Mouse (Mus musculus) neural tube, embryonic 11.5 days (tissue): ENCODE data around the gene Pafah1b1. TPM values are rescaled to one million over a fixed set of nuclear protein-coding genes. Genes with fewer than 3 reads are reported as not detected.
A peak's percentile ranks its signal among the peaks of the same experiment; 100 is the strongest.

Experiments
- ATAC-seq: fragments of 200-750 bp; cut with Nextera tagmentation; 2 replicates; pipeline ENCODE4 v1.8.0; 2017; ENCODE audit warnings: moderate number of reproducible peaks, mild to moderate bottlenecking, moderate TSS enrichment, moderate library complexity; ENCODE audit not compliant: insufficient read depth, low FRiP score, low TSS enrichment
- DNase-seq: peaks from one replicate; pipeline ENCODE4 v3.0.0-alpha.2; 2015; ENCODE audit warnings: low spot score
- H3K27ac ChIP-seq: fragments of 300-500 bp; sonication (generic); 2 replicates; pipeline ENCODE4 v1.5.1; 2014; ENCODE audit warnings: low read depth, mild to moderate bottlenecking, low read length
- H3K27me3 ChIP-seq: fragments of 300-500 bp; sonication (generic); 2 replicates; pipeline ENCODE4 v1.6.1; 2014; ENCODE audit warnings: mild to moderate bottlenecking, low read length, mixed read lengths; ENCODE audit not compliant: control insufficient read depth, insufficient read depth
- H3K36me3 ChIP-seq: fragments of 300-500 bp; sonication (generic); 2 replicates; pipeline ENCODE4 v1.6.1; 2014; ENCODE audit warnings: mild to moderate bottlenecking, low read length, moderate library complexity, mixed read lengths; ENCODE audit not compliant: control insufficient read depth, insufficient read depth
- H3K4me1 ChIP-seq: fragments of 300-500 bp; sonication (generic); 2 replicates; pipeline ENCODE4 v1.6.1; 2014; ENCODE audit warnings: low read length, mixed read lengths; ENCODE audit not compliant: control insufficient read depth, insufficient read depth
- H3K4me2 ChIP-seq: fragments of 300-500 bp; sonication (generic); 2 replicates; pipeline ENCODE4 v1.6.1; 2014; ENCODE audit warnings: low read depth, mild to moderate bottlenecking, moderate library complexity
- H3K4me3 ChIP-seq: fragments of 300-500 bp; sonication (generic); 2 replicates; pipeline ENCODE4 v1.5.1; 2014; ENCODE audit warnings: low read depth, low read length
- H3K9ac ChIP-seq: fragments of 300-500 bp; sonication (generic); 2 replicates; pipeline ENCODE4 v1.6.1; 2014; ENCODE audit warnings: mild to moderate bottlenecking, low read length
- H3K9me3 ChIP-seq: fragments of 300-500 bp; sonication (generic); 2 replicates; pipeline ENCODE4 v1.6.1; 2016; ENCODE audit warnings: low read length; ENCODE audit not compliant: control insufficient read depth
- WGBS: fragments of 180-500 bp; shearing (Covaris S2); extraction: QIAGEN DNeasy Blood & Tissue Kit; methylation state at CpG from one replicate; pipeline ENCODE4 v1.1.7; 2014; 5-methylcytosine and 5-hydroxymethylcytosine counted together
- polyA plus RNA-seq: library from polyadenylated mRNA; unstranded; fragments of >200 nt; fragmentation: Nextera tagmentation; extraction: Ambion mirVana; gene quantifications from 2 replicates; pipeline ENCODE4 v1.2.1, GENCODE M21; 2014

The Pafah1b1 gene
- polyA plus RNA-seq, 1 experiment from 2014 or later = 95.3 TPM

DNA sequence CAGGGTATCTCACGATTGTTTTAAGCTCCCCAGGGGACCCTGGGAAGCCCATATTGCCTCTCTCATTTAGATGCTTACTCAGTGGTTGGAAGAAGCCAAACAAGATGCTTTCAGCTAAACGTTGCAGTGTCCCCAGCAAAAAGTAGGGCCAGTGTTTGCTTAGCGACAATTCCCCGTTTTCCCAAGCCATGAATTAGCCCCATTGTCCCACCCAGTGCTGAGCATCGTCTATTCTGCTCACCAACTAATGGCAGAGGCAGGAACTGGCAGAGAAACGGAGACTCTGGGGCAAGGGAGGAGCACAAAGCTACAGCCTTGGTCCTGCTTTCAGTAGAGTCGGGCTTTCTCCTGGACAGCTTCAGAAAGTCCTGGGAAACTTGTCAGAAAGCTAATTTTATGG, 10.4 kb upstream of the Pafah1b1 start:
- ATAC-seq (no peak), DNase-seq (peak; percentile 17)
- Histone ChIP-seq H3K9ac (no peak overlapping the region), H3K27me3 (no peaks in the 10 kb centered on the region), H3K4me3 (no peak overlapping the region), H3K9me3 (no peaks in the 10 kb centered on the region), H3K4me2 (no peak overlapping the region), H3K4me1 (no peaks in the 10 kb centered on the region), H3K36me3 (no peaks in the 10 kb centered on the region), H3K27ac (no peak overlapping the region)
- 18% methylated on average over 7 of the region's 7 CpGs for WGBS

GRCm38 (mm10) chr11:74725181-74725580, 711 bp upstream of the Pafah1b1 start:
- Histone ChIP-seq H3K36me3 (no peaks in the 10 kb centered on the region), H3K4me1 (peaks cover 8% of the 10 kb centered on the region; the same call in 1 of the 2 replicates), H3K9ac (no peak overlapping the region), H3K4me2 (no peak overlapping the region), H3K9me3 (no peaks in the 10 kb centered on the region), H3K27ac (no peak overlapping the region), H3K27me3 (no peaks in the 10 kb centered on the region), H3K4me3 (no peak overlapping the region)
- DNase-seq (no peak), ATAC-seq (no peak)
- WGBS = 73% methylated on average over 5 of the region's 5 CpGs

- peak; percentile 79 for ATAC-seq
- H3K4me3 ChIP-seq = peak overlapping the region; percentile 92
These were observed 874 bp downstream of the Pafah1b1 start for GRCm38 (mm10) chr11:74723357-74724234.

GRCm38 (mm10) chr11:74721971-74722370, 2.5 kb downstream of the Pafah1b1 start:
- H3K4me3 ChIP-seq = peak overlapping the region; percentile 24
- no peak overlapping the region; the same call in 1 of the 2 replicates for H3K9ac ChIP-seq
- no peak overlapping the region for H3K27ac ChIP-seq
- DNase-seq (no peak), ATAC-seq (no peak)
- H3K27me3 ChIP-seq = no peaks in the 10 kb centered on the region
- H3K36me3 ChIP-seq = no peaks in the 10 kb centered on the region
- peak overlapping the region; percentile 74 for H3K4me2 ChIP-seq
- WGBS = 49% methylated on average over 3 of the region's 3 CpGs
- peaks cover 8% of the 10 kb centered on the region; the same call in 1 of the 2 replicates for H3K4me1 ChIP-seq
- H3K9me3 ChIP-seq = no peaks in the 10 kb centered on the region

More at GRCm38 (mm10) chr11:74723357-74724234, 874 bp downstream of the Pafah1b1 start:
- H3K36me3 ChIP-seq = no peaks in the 10 kb centered on the region
- H3K27ac ChIP-seq = peak overlapping the region; percentile 99
- 0% methylated on average over 35 of the region's 75 CpGs for WGBS
- peak overlapping the region; percentile 74 for H3K4me2 ChIP-seq
- peak overlapping the region; percentile 92 for H3K9ac ChIP-seq
- H3K27me3 ChIP-seq = no peaks in the 10 kb centered on the region
- peaks cover 8% of the 10 kb centered on the region; the same call in 1 of the 2 replicates for H3K4me1 ChIP-seq
- no peaks in the 10 kb centered on the region for H3K9me3 ChIP-seq
- DNase-seq = peak; percentile 90

GRCm38 (mm10) chr11:74721141-74721540, 3.3 kb downstream of the Pafah1b1 start:
- no peak overlapping the region for H3K4me3 ChIP-seq
- H3K9me3 ChIP-seq = no peaks in the 10 kb centered on the region
- no peak overlapping the region for H3K9ac ChIP-seq
- peaks cover 8% of the 10 kb centered on the region; the same call in 1 of the 2 replicates for H3K4me1 ChIP-seq
- no peak for ATAC-seq
- H3K36me3 ChIP-seq = no peaks in the 10 kb centered on the region
- WGBS = 90% methylated on average over 2 of the region's 2 CpGs
- no peaks in the 10 kb centered on the region for H3K27me3 ChIP-seq
- H3K27ac ChIP-seq = no peak overlapping the region
- H3K4me2 ChIP-seq = 0 out of 2 replicates have a peak overlapping the region, but pooled peaks have one; percentile 16
- no peak for DNase-seq

GRCm38 (mm10) chr11:74720668-74721067, 3.8 kb downstream of the Pafah1b1 start:
- no peak overlapping the region for H3K27ac ChIP-seq
- no peak overlapping the region for H3K4me2 ChIP-seq
- no peaks in the 10 kb centered on the region for H3K9me3 ChIP-seq
- no peaks in the 10 kb centered on the region for H3K36me3 ChIP-seq
- DNase-seq (no peak), ATAC-seq (no peak)
- no peaks in the 10 kb centered on the region for H3K27me3 ChIP-seq
- H3K4me3 ChIP-seq = no peak overlapping the region
- H3K9ac ChIP-seq = no peak overlapping the region
- WGBS = 76% methylated on average over 1 of the region's 1 CpGs
- peaks cover 8% of the 10 kb centered on the region; the same call in 1 of the 2 replicates for H3K4me1 ChIP-seq

- 95% methylated on average over 3 of the region's 3 CpGs for WGBS
- no peak overlapping the region for H3K4me3 ChIP-seq
- H3K36me3 ChIP-seq = no peaks in the 10 kb centered on the region
- no peaks in the 10 kb centered on the region for H3K9me3 ChIP-seq
- H3K9ac ChIP-seq = no peak overlapping the region
- H3K27ac ChIP-seq = no peak overlapping the region
- H3K4me2 ChIP-seq = no peak overlapping the region
- no peaks in the 10 kb centered on the region for H3K27me3 ChIP-seq
- no peak for ATAC-seq
- no peak for DNase-seq
- no peaks in the 10 kb centered on the region for H3K4me1 ChIP-seq
These were observed 8.4 kb downstream of the Pafah1b1 start for GRCm38 (mm10) chr11:74715971-74716525.

GRCm38 (mm10) chr11:74710671-74711070, 13.8 kb downstream of the Pafah1b1 start:
- Histone ChIP-seq H3K27ac (no peak overlapping the region), H3K4me1 (no peaks in the 10 kb centered on the region), H3K4me3 (no peak overlapping the region), H3K4me2 (no peak overlapping the region), H3K9ac (no peak overlapping the region), H3K36me3 (no peaks in the 10 kb centered on the region), H3K9me3 (no peaks in the 10 kb centered on the region), H3K27me3 (no peaks in the 10 kb centered on the region)
- no peak for ATAC-seq
- WGBS = 84% methylated on average over 1 of the region's 1 CpGs
- DNase-seq = no peak
